Mouse (Mus musculus) hindbrain, postnatal 0 days (tissue): ENCODE measurements around the gene Bcl3. TPM values are rescaled to one million over a fixed set of nuclear protein-coding genes. Genes with fewer than 3 reads are reported as not detected.

Experiments used
- ATAC-seq: fragments of 200-750 bp; cut with Nextera tagmentation; 2 replicates; pipeline ENCODE4 v1.8.0; 2017; ENCODE audit warnings: mild to moderate bottlenecking, moderate TSS enrichment, moderate library complexity
- DNase-seq: peaks from one replicate; pipeline ENCODE4 v3.0.0-alpha.2; 2015; ENCODE audit warnings: low spot score
- H3K27ac ChIP-seq: fragments of 300-500 bp; sonication (generic); 2 replicates; pipeline ENCODE4 v1.5.1; 2014; ENCODE audit warnings: mild to moderate bottlenecking
- H3K27me3 ChIP-seq: fragments of 300-500 bp; sonication (generic); 2 replicates; pipeline ENCODE4 v1.6.1; 2014; ENCODE audit warnings: low read length, mixed read lengths; ENCODE audit not compliant: insufficient read depth
- H3K36me3 ChIP-seq: fragments of 300-500 bp; sonication (generic); 2 replicates; pipeline ENCODE4 v1.6.1; 2014; ENCODE audit warnings: low read length, mixed read lengths; ENCODE audit not compliant: insufficient read depth
- H3K4me1 ChIP-seq: fragments of 300-500 bp; sonication (generic); 2 replicates; pipeline ENCODE4 v1.6.1; 2014; ENCODE audit warnings: antibody characterized with exemption, low read length, mixed read lengths; ENCODE audit not compliant: insufficient read depth
- H3K4me2 ChIP-seq: fragments of 300-500 bp; sonication (generic); 2 replicates; pipeline ENCODE4 v1.6.1; 2014; ENCODE audit warnings: low read depth, mild to moderate bottlenecking, low read length, moderate library complexity, mixed read lengths
- H3K4me3 ChIP-seq: fragments of 300-500 bp; sonication (generic); 2 replicates; pipeline ENCODE4 v1.5.1; 2014; ENCODE audit warnings: low read length
- H3K9ac ChIP-seq: fragments of 300-500 bp; sonication (generic); replicated peaks from 2 replicates; pipeline ENCODE4 v1.6.1; 2014; ENCODE audit warnings: mild to moderate bottlenecking, low read length, moderate library complexity, mixed read lengths
- H3K9me3 ChIP-seq: fragments of 300-500 bp; sonication (generic); 2 replicates; pipeline ENCODE4 v1.6.1; 2016; ENCODE audit warnings: low read length, mixed read lengths
- CTCF ChIP-seq: IDR thresholded peaks from 2 replicates; pipeline ENCODE4 v1.5.1; 2016; ENCODE audit warnings: antibody characterized with exemption, control low read depth, low read depth
- WGBS: fragments of 180-500 bp; shearing (Covaris S2); extraction: QIAGEN DNeasy Blood & Tissue Kit; methylation state at CpG from one replicate; pipeline ENCODE4 v1.1.7; 2014; 5-methylcytosine and 5-hydroxymethylcytosine counted together
- polyA plus RNA-seq: library from polyadenylated mRNA; unstranded; fragments of >200 nt; fragmentation: Nextera tagmentation; extraction: Ambion mirVana; gene quantifications from 2 replicates; pipeline ENCODE4 v1.2.1, GENCODE M21; 2015
- total RNA-seq: library from RNA; depleted of rRNA; stranded (reverse); fragments of >200 nt; gene quantifications from 2 replicates; pipeline ENCODE4 v1.2.3, GENCODE M21; 2014; rRNA removed

Gene Bcl3
- total and polyA plus RNA-seq, 2 experiments from 2014 or later, result 0.66 to 0.89 TPM

- Histone ChIP-seq H3K9ac (no peak overlapping the region), H3K4me3 (no peak overlapping the region), H3K4me1 (no peaks in the 10 kb centered on the region), H3K36me3 (no peaks in the 10 kb centered on the region), H3K27ac (no peak overlapping the region), H3K9me3 (no peaks in the 10 kb centered on the region), H3K4me2 (no peak overlapping the region), H3K27me3 (no peaks in the 10 kb centered on the region)
- DNase-seq (no peak), ATAC-seq (no peak)
- 78% methylated on average over 11 of the region's 11 CpGs for WGBS
- no peak for TF ChIP-seq CTCF
Observed at GRCm38 (mm10) chr7:19762283-19762682, 60.3 kb downstream of the Bcl3 start.

- 88% methylated on average over 13 of the region's 13 CpGs for WGBS
- Histone ChIP-seq H3K9me3 (no peaks in the 10 kb centered on the region), H3K27ac (no peak overlapping the region), H3K36me3 (no peaks in the 10 kb centered on the region), H3K4me1 (no peaks in the 10 kb centered on the region), H3K9ac (no peak overlapping the region), H3K27me3 (no peaks in the 10 kb centered on the region), H3K4me3 (no peak overlapping the region), H3K4me2 (no peak overlapping the region)
- no peak for ATAC-seq
- no peak for TF ChIP-seq CTCF
- DNase-seq, result no peak
Observed at GRCm38 (mm10) chr7:19760021-19760420, 62.5 kb downstream of the Bcl3 start.

GRCm38 (mm10) chr7:19758623-19759022 is 63.9 kb downstream of the Bcl3 start:
- no peak for TF ChIP-seq CTCF
- Histone ChIP-seq H3K9ac (no peak overlapping the region), H3K27ac (no peak overlapping the region), H3K4me3 (no peak overlapping the region), H3K9me3 (no peaks in the 10 kb centered on the region), H3K27me3 (no peaks in the 10 kb centered on the region), H3K4me2 (no peak overlapping the region), H3K36me3 (no peaks in the 10 kb centered on the region), H3K4me1 (no peaks in the 10 kb centered on the region)
- ATAC-seq, result no peak
- 93% methylated on average over 13 of the region's 13 CpGs for WGBS
- no peak for DNase-seq

Other genes with a start within 250 kb of the Bcl3 start
- gene Zfp296, start 245.5 kb downstream of the Bcl3 start, total RNA-seq, result 0.25 TPM in 1 of 2 replicates, not detected in the other
- gene Zfp296, start 245.5 kb downstream of the Bcl3 start, polyA plus RNA-seq, result not detected in 2 replicates
- 60.0 and 61.7 TPM in 2 replicates for gene Gemin7, start 245.2 kb downstream of the Bcl3 start, total RNA-seq
- gene Gemin7, start 245.2 kb downstream of the Bcl3 start, polyA plus RNA-seq, result 153 and 162 TPM in 2 replicates
- 67.0 and 90.9 TPM in 2 replicates for gene Clasrp, start 218.3 kb downstream of the Bcl3 start, total RNA-seq
- 70.3 and 77.5 TPM in 2 replicates for gene Clasrp, start 218.3 kb downstream of the Bcl3 start, polyA plus RNA-seq
- 9.2 and 10.2 TPM in 2 replicates for gene Relb, start 193.3 kb downstream of the Bcl3 start, total RNA-seq
- 6.5 and 6.9 TPM in 2 replicates for gene Relb, start 193.3 kb downstream of the Bcl3 start, polyA plus RNA-seq
- 178 and 187 TPM in 2 replicates for gene Clptm1, start 157.7 kb downstream of the Bcl3 start, total RNA-seq
- 135 and 142 TPM in 2 replicates for gene Clptm1, start 157.7 kb downstream of the Bcl3 start, polyA plus RNA-seq
- not detected in 2 replicates for gene Apoc2, start 144.8 kb downstream of the Bcl3 start, total RNA-seq
- 0.38 TPM in 1 of 2 replicates, not detected in the other for gene Apoc2, start 144.8 kb downstream of the Bcl3 start, polyA plus RNA-seq
- gene Gm44805, start 141.3 kb downstream of the Bcl3 start, total RNA-seq, result not detected in 2 replicates
- not detected in 2 replicates for gene Gm44805, start 141.3 kb downstream of the Bcl3 start, polyA plus RNA-seq
- gene Apoc4, start 141.3 kb downstream of the Bcl3 start, total RNA-seq, result not detected in 2 replicates
- not detected in 2 replicates for gene Apoc4, start 141.3 kb downstream of the Bcl3 start, polyA plus RNA-seq
- gene Apoc1, start 130.1 kb downstream of the Bcl3 start, total RNA-seq, result 1.5 and 2.3 TPM in 2 replicates
- gene Apoc1, start 130.1 kb downstream of the Bcl3 start, polyA plus RNA-seq, result 13.9 and 14.2 TPM in 2 replicates
- gene Apoe, start 123.6 kb downstream of the Bcl3 start, total RNA-seq, result 2,123 and 2,525 TPM in 2 replicates
- gene Apoe, start 123.6 kb downstream of the Bcl3 start, polyA plus RNA-seq, result 3,307 and 3,685 TPM in 2 replicates
- gene Tomm40, start 107.3 kb downstream of the Bcl3 start, total RNA-seq, result 147 and 151 TPM in 2 replicates
- 172 and 173 TPM in 2 replicates for gene Tomm40, start 107.3 kb downstream of the Bcl3 start, polyA plus RNA-seq
- 68.9 and 76.5 TPM in 2 replicates for gene Nectin2, start 72.3 kb downstream of the Bcl3 start, total RNA-seq
- 55.6 and 57.5 TPM in 2 replicates for gene Nectin2, start 72.3 kb downstream of the Bcl3 start, polyA plus RNA-seq
- 43.2 and 50.7 TPM in 2 replicates for gene Bcam, start 51.8 kb downstream of the Bcl3 start, total RNA-seq
- 29.0 and 30.7 TPM in 2 replicates for gene Bcam, start 51.8 kb downstream of the Bcl3 start, polyA plus RNA-seq
- not detected in 2 replicates for gene Cblc, start 26.0 kb downstream of the Bcl3 start, total RNA-seq
- gene Cblc, start 26.0 kb downstream of the Bcl3 start, polyA plus RNA-seq, result 0.46 and 0.55 TPM in 2 replicates
- gene Gm19345, start 29.2 kb upstream of the Bcl3 start, total RNA-seq, result 41.5 and 53.7 TPM in 2 replicates
- 14.6 and 16.1 TPM in 2 replicates for gene Gm19345, start 29.2 kb upstream of the Bcl3 start, polyA plus RNA-seq
- not detected in 2 replicates for gene Ceacam16, start 38.5 kb upstream of the Bcl3 start, total RNA-seq
- 0.86 and 0.89 TPM in 2 replicates for gene Ceacam16, start 38.5 kb upstream of the Bcl3 start, polyA plus RNA-seq
- not detected in 2 replicates for gene Ceacam19, start 65.2 kb upstream of the Bcl3 start, total RNA-seq
- not detected in 2 replicates for gene Ceacam19, start 65.2 kb upstream of the Bcl3 start, polyA plus RNA-seq
- gene Pvr, start 98.4 kb upstream of the Bcl3 start, total RNA-seq, result 9.2 and 11.7 TPM in 2 replicates
- gene Pvr, start 98.4 kb upstream of the Bcl3 start, polyA plus RNA-seq, result 6.1 and 7.0 TPM in 2 replicates
- not detected in 2 replicates for gene Igsf23, start 128.0 kb upstream of the Bcl3 start, total RNA-seq
- not detected in 2 replicates for gene Igsf23, start 128.0 kb upstream of the Bcl3 start, polyA plus RNA-seq
- not detected in 2 replicates for gene Ceacam20, start 142.6 kb upstream of the Bcl3 start, total RNA-seq
- gene Ceacam20, start 142.6 kb upstream of the Bcl3 start, polyA plus RNA-seq, result not detected in 2 replicates
- not detected in 2 replicates for gene Nlrp9b, start 168.7 kb upstream of the Bcl3 start, total RNA-seq
- gene Nlrp9b, start 168.7 kb upstream of the Bcl3 start, polyA plus RNA-seq, result not detected in 2 replicates